ENCODE assay signal across 24 mouse cellular contexts in genomic region chr11:5908642-5909041, GRCm38 (mm10). TPM values are rescaled to one million over a fixed set of nuclear protein-coding genes. Genes with fewer than 3 reads are reported as not detected.
"Had no signal": no experiment of that assay in that cellular context is flagged by ENCODE, and none has a peak within 500 bp of the region (broad histone marks: within the 10 kb centered on the region; RNA-seq: fewer than 3 reads in every experiment).

No protein-coding gene starts in this region.

- H3K9ac ChIP-seq: liver, embryonic 13.5 days; lung, embryonic 14.5 days; midbrain, embryonic 13.5 days had no signal

- H3K4me3 ChIP-seq: layer of hippocampus, adult 2 months; left cerebral cortex, adult 2 months; liver, embryonic 13.5 days; midbrain, embryonic 13.5 days had no signal

- H3K27ac ChIP-seq: hindbrain, postnatal 0 days; kidney, postnatal 0 days; layer of hippocampus, adult 2 months; left cerebral cortex, adult 2 months; liver, embryonic 13.5 days; midbrain, embryonic 13.5 days had no signal

- H3K36me3 ChIP-seq: liver, embryonic 13.5 days; midbrain, embryonic 13.5 days had no signal

- H3K9me3 ChIP-seq: liver, embryonic 13.5 days; midbrain, embryonic 13.5 days had no signal

- ATAC-seq: hindbrain, postnatal 0 days; inflammation-experienced regulatory T-cells, adult 6 months; midbrain, embryonic 13.5 days had no signal

- H3K4me2 ChIP-seq: liver, embryonic 13.5 days; lung, embryonic 14.5 days; midbrain, embryonic 13.5 days had no signal

- H3K4me1 ChIP-seq: liver, embryonic 13.5 days; midbrain, embryonic 13.5 days had no signal

- DNase-seq: kidney, adult 2 months; kidney, postnatal 25 days; layer of hippocampus, adult 9-11 months; liver, embryonic 13.5 days; lung, embryonic 14.5 days; lung, postnatal 14 days; lung, postnatal 4 days; right cerebral cortex, adult 18-20 months; right cerebral cortex, postnatal 14 days; right cerebral cortex, postnatal 4 days; thymus, postnatal 4 days had no signal

- H3K27me3 ChIP-seq: midbrain, embryonic 13.5 days had no signal

RNA-seq across cellular contexts. Expression of gene Myl7, which starts 10.1 kb away (rescaled TPM):
- total RNA-seq: hindbrain, postnatal 0 days; layer of hippocampus, adult 2 months; layer of hippocampus, postnatal 25 days; left cerebral cortex, adult 2 months; left cerebral cortex, postnatal 10 days; left cerebral cortex, postnatal 36 days; megakaryocyte progenitor cell, adult 5-6 weeks; megakaryocyte-erythroid progenitor cell, adult 5-6 weeks; midbrain, postnatal 0 days had no signal
- polyA plus RNA-seq: hindbrain, postnatal 0 days; inflammation-experienced regulatory T-cells, adult 6 months; midbrain, postnatal 0 days; neural tube, embryonic 14.5 days had no signal

RNA-seq across cellular contexts. Expression of gene Gck, which starts 41.2 kb away (rescaled TPM):
- total RNA-seq: megakaryocyte progenitor cell, adult 5-6 weeks; megakaryocyte-erythroid progenitor cell, adult 5-6 weeks had no signal
- polyA plus RNA-seq: inflammation-experienced regulatory T-cells, adult 6 months had no signal

RNA-seq across cellular contexts. Expression of gene Aebp1, which starts 46.9 kb away (rescaled TPM):
- total RNA-seq: megakaryocyte progenitor cell, adult 5-6 weeks; megakaryocyte-erythroid progenitor cell, adult 5-6 weeks had no signal
